Mouse (Mus musculus) liver, embryonic 11.5 days (tissue): ENCODE data around the gene Olfr734. TPM values are rescaled to one million over a fixed set of nuclear protein-coding genes. Genes with fewer than 3 reads are reported as not detected.

Experiments used
- polyA plus RNA-seq: library from polyadenylated mRNA; unstranded; fragments of >200 nt; fragmentation: Nextera tagmentation; extraction: Ambion mirVana; gene quantifications from 2 replicates; pipeline ENCODE4 v1.2.1, GENCODE M21; 2014

Olfr734 gene
- polyA plus RNA-seq, 1 experiment from 2014 or later, result not detected

Other genes starting within 250 kb of the Olfr734 start
- gene Olfr726, start 235.8 kb downstream of the Olfr734 start, polyA plus RNA-seq, result not detected in 2 replicates
- not detected in 2 replicates for gene Olfr727, start 203.6 kb downstream of the Olfr734 start, polyA plus RNA-seq
- not detected in 2 replicates for gene Olfr728, start 184.1 kb downstream of the Olfr734 start, polyA plus RNA-seq
- gene Olfr729, start 173.9 kb downstream of the Olfr734 start, polyA plus RNA-seq, result not detected in 2 replicates
- gene Olfr730, start 138.6 kb downstream of the Olfr734 start, polyA plus RNA-seq, result not detected in 2 replicates
- gene Olfr731, start 84.9 kb downstream of the Olfr734 start, polyA plus RNA-seq, result not detected in 2 replicates
- not detected in 2 replicates for gene Olfr732, start 42.6 kb downstream of the Olfr734 start, polyA plus RNA-seq
- not detected in 2 replicates for gene Olfr733, start 25.2 kb downstream of the Olfr734 start, polyA plus RNA-seq
- gene Olfr735, start 22.1 kb upstream of the Olfr734 start, polyA plus RNA-seq, result not detected in 2 replicates
- not detected in 2 replicates for gene Tlr11, start 31.2 kb upstream of the Olfr734 start, polyA plus RNA-seq
- gene Olfr736, start 54.4 kb upstream of the Olfr734 start, polyA plus RNA-seq, result not detected in 2 replicates
- not detected in 2 replicates for gene Olfr738, start 80.8 kb upstream of the Olfr734 start, polyA plus RNA-seq
- gene Olfr739, start 91.9 kb upstream of the Olfr734 start, polyA plus RNA-seq, result not detected in 2 replicates
- gene Olfr740, start 118.8 kb upstream of the Olfr734 start, polyA plus RNA-seq, result not detected in 2 replicates
- gene Olfr741, start 146.0 kb upstream of the Olfr734 start, polyA plus RNA-seq, result not detected in 2 replicates
- not detected in 2 replicates for gene Olfr742, start 176.8 kb upstream of the Olfr734 start, polyA plus RNA-seq
- gene Olfr743, start 195.1 kb upstream of the Olfr734 start, polyA plus RNA-seq, result not detected in 2 replicates